In genomic region chr3:26970529-26970928, GRCm38 (mm10) we compare ENCODE assay signal across 24 mouse cellular contexts.
A peak's percentile ranks its signal among the peaks of the same experiment; 100 is the strongest.
DNase-seq lines count a peak whose midpoint lies in the region; ATAC-seq and TF ChIP-seq lines count a peak whose summit lies in the region.
"Had no signal": no experiment of that assay in that cellular context is flagged by ENCODE, and none has a peak within 500 bp of the region (broad histone marks: within the 10 kb centered on the region; RNA-seq: fewer than 3 reads in every experiment).

No protein-coding gene starts in this region.

- no peaks in the 10 kb centered on the region for H3K9me3 ChIP-seq in E14TG2a.4 (ENCODE audit: low read length)
- H3K9me3 ChIP-seq in heart, embryonic 12.5 days (replicated peaks), result no peaks in the 10 kb centered on the region
- H3K9me3 ChIP-seq: embryonic facial prominence, embryonic 13.5 days; forebrain, embryonic 13.5 days; heart, embryonic 10.5 days; heart, embryonic 15.5 days; hindbrain, embryonic 10.5 days; intestine, embryonic 15.5 days had no signal

- no peak for ATAC-seq in Patski
- no peak for ATAC-seq in heart, embryonic 12.5 days (ENCODE audit: insufficient number of reproducible peaks, low FRiP score)
- ATAC-seq: forebrain, embryonic 13.5 days; forebrain, postnatal 0 days; intestine, embryonic 15.5 days had no signal

- H3K4me1 ChIP-seq in E14TG2a.4 (replicated peaks; ENCODE audit: low read depth, low read length), result no peaks in the 10 kb centered on the region
- peaks cover 4% of the 10 kb centered on the region for H3K4me1 ChIP-seq in heart, embryonic 12.5 days (replicated peaks)
- H3K4me1 ChIP-seq: forebrain, embryonic 13.5 days; heart, embryonic 10.5 days; heart, embryonic 15.5 days; hindbrain, embryonic 10.5 days; intestine, embryonic 15.5 days had no signal

- CTCF ChIA-PET in Patski (lab: Charles Lee), result no interaction called here

- DNase-seq in layer of hippocampus, adult 2 months (ENCODE audit: low spot score in 2 of 2), result no peak
- no peak for DNase-seq in layer of hippocampus, postnatal 10 days (ENCODE audit: low spot score in 2 of 2)
- no peak for DNase-seq in Patski (ENCODE audit: low read depth, low spot score)
- DNase-seq in brain, embryonic 14.5 days (ENCODE audit: low read depth), result peak; percentile 28
- no peak for DNase-seq in thymus, postnatal 25 days
- DNase-seq: adrenal gland, adult 8-10 months; adrenal gland, postnatal 36 days; cerebellum, adult 11 months; cerebellum, adult 8-10 months; cerebellum, postnatal 36 days; forebrain, postnatal 0 days; gastrocnemius, adult 2 months; gastrocnemius, postnatal 25 days; heart, adult 18-20 months; heart, postnatal 14 days had no signal

- no peak overlapping the region for H3K27ac ChIP-seq in layer of hippocampus, adult 2 months
- H3K27ac ChIP-seq in heart, embryonic 12.5 days (ENCODE audit: poor library complexity, severe bottlenecking), result no peak overlapping the region
- H3K27ac ChIP-seq: embryonic facial prominence, embryonic 13.5 days; forebrain, embryonic 13.5 days; gastrocnemius, adult 2 months; heart, embryonic 10.5 days; heart, embryonic 15.5 days; hindbrain, embryonic 10.5 days; hindbrain, embryonic 14.5 days; intestine, embryonic 15.5 days had no signal

- no peak overlapping the region for H3K4me3 ChIP-seq in layer of hippocampus, adult 2 months
- H3K4me3 ChIP-seq in E14TG2a.4 (replicated peaks; ENCODE audit: low read length), result no peak overlapping the region
- H3K4me3 ChIP-seq in heart, embryonic 12.5 days, result no peak overlapping the region
- H3K4me3 ChIP-seq: embryonic facial prominence, embryonic 13.5 days; forebrain, embryonic 13.5 days; gastrocnemius, adult 2 months; heart, embryonic 10.5 days; heart, embryonic 15.5 days; hindbrain, embryonic 10.5 days; intestine, embryonic 15.5 days had no signal

- H3K4me2 ChIP-seq in heart, embryonic 12.5 days, result no peak overlapping the region
- H3K4me2 ChIP-seq: embryonic facial prominence, embryonic 13.5 days; forebrain, embryonic 13.5 days; heart, embryonic 15.5 days; hindbrain, embryonic 14.5 days; intestine, embryonic 15.5 days had no signal

- no peaks in the 10 kb centered on the region for H3K27me3 ChIP-seq in E14TG2a.4 (ENCODE audit: insufficient read depth, low read length)
- peaks cover 20% of the 10 kb centered on the region for H3K27me3 ChIP-seq in Patski
- H3K27me3 ChIP-seq in heart, embryonic 12.5 days (replicated peaks), result no peaks in the 10 kb centered on the region
- H3K27me3 ChIP-seq: embryonic facial prominence, embryonic 13.5 days; forebrain, embryonic 13.5 days; heart, embryonic 15.5 days; intestine, embryonic 15.5 days had no signal

- 65% methylated on average over 3 of the region's 3 CpGs for WGBS in heart, embryonic 12.5 days

- POLR2A ChIA-PET in Patski (lab: Charles Lee), result no interaction called here

- no peaks in the 10 kb centered on the region for H3K36me3 ChIP-seq in E14TG2a.4 (ENCODE audit: insufficient read depth, low read length)
- no peaks in the 10 kb centered on the region for H3K36me3 ChIP-seq in heart, embryonic 12.5 days
- H3K36me3 ChIP-seq: embryonic facial prominence, embryonic 13.5 days; heart, embryonic 10.5 days; heart, embryonic 15.5 days; hindbrain, embryonic 10.5 days; intestine, embryonic 15.5 days had no signal

- in situ Hi-C loops in Patski (cut with MboI; ENCODE audit: low pct_unique_long_range_greater_than_20kb), result no loop called here

- no peak for TF ChIP-seq POLR2A in brain, embryonic 14.5 days (IDR thresholded peaks at IDR 0.05; ENCODE audit: borderline replicate concordance, extremely low read depth, insufficient read depth, insufficient read length, poor library complexity, severe bottlenecking)

- 0 out of 2 replicates have a peak, but pooled peaks have one; percentile 14 for TF ChIP-seq CTCF in layer of hippocampus, adult 2 months (conservative IDR thresholded peaks at IDR 0.05)
- TF ChIP-seq CTCF in E14TG2a.4 (conservative IDR thresholded peaks at IDR 0.05; ENCODE audit: low read length) (0 out of 2 replicates have a peak, but pooled peaks have one; percentile 18), Patski (IDR thresholded peaks at IDR 0.05) (peak; percentile 11)
- TF ChIP-seq CTCF in brain, embryonic 14.5 days (IDR thresholded peaks at IDR 0.05; ENCODE audit: borderline replicate concordance, extremely low read depth, insufficient read depth, insufficient read length), result no peak

- H3K9ac ChIP-seq in heart, embryonic 12.5 days, result no peak overlapping the region
- H3K9ac ChIP-seq: embryonic facial prominence, embryonic 13.5 days; forebrain, embryonic 13.5 days; forebrain, postnatal 0 days; heart, embryonic 15.5 days; hindbrain, embryonic 14.5 days; intestine, embryonic 15.5 days had no signal
